Mouse (Mus musculus): ENCODE measurements around the gene Stk38.

Gene Stk38

DNA sequence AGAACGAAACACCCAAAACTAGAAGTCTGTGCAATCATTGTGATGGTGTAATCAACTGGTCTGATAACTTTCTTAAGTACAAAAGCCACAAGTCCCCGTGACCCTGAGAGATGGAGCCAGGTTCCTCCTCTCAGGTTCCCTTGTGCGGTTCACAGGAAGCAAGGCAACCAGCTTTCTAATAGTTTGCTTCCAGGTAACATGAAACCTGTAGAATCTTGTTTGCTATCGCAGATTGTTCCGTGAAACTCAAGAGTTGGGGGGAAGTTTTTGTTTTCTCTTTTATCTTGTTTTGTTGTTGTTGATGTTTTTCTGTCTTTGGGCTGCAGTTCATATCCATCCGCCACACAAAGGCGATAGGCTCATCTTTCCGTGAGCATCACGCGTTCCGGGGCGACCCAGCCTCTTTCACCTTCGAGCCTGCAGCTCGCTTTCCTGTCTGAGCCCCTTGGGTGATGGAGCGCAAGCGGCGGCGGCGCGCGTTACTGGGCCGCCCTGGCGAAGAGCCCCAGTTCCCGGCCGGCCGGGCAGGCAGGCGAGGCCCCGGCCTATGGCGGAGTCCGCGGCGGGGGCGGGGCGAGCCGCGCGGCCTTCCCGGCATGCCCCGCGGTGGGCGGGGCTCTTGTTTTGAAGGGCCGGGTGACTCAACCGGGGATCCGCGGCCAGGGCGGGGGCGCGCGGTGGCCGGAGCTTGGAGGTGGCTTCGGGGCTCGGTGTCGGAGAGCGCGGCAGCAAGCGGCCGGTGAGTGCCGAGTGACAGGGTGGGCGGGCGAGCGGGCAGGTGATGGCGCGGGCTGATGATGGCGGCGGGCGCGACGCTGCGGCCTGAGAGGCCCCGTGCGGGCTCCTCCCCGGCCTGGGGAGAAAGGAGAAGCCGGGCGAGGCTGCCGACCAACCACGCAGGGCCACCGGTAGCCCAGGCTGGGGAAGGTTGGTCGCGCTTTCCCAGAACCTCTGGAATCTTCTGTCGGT is 55.7 kb downstream of the Stk38 start, which contains the start of gene Kctd20:
Gene Kctd20 (plus strand): TSS at position 120 of the 969 bp plus-strand sequence.
- DNase-seq (ENCODE audit: low spot score) = peak; percentile 94

DNA sequence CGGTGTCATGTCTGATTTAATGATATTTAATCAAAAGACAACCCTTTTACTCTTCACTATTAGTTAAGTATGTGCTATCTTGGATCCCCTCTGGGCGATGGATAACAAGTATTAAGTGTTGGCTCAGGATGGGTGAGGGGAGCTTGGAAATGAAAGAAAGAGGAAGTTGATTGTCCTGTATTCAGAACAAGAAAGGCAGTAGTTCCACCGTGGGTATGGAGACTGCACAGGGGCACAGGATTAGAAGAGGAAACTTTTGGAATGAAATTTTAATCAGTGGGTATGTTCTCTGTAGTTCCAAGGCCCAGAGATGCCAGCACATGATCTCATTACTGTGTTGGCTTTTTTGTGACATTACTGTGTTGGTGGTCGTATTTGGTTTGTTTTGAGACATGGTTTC is 57.0 kb downstream of the Stk38 start:
- DNase-seq (ENCODE audit: low spot score) = no peak

- no peak for DNase-seq (ENCODE audit: low spot score)
Observed at GRCm38 (mm10) chr17:28948661-28949060, 59.1 kb downstream of the Stk38 start.

DNA sequence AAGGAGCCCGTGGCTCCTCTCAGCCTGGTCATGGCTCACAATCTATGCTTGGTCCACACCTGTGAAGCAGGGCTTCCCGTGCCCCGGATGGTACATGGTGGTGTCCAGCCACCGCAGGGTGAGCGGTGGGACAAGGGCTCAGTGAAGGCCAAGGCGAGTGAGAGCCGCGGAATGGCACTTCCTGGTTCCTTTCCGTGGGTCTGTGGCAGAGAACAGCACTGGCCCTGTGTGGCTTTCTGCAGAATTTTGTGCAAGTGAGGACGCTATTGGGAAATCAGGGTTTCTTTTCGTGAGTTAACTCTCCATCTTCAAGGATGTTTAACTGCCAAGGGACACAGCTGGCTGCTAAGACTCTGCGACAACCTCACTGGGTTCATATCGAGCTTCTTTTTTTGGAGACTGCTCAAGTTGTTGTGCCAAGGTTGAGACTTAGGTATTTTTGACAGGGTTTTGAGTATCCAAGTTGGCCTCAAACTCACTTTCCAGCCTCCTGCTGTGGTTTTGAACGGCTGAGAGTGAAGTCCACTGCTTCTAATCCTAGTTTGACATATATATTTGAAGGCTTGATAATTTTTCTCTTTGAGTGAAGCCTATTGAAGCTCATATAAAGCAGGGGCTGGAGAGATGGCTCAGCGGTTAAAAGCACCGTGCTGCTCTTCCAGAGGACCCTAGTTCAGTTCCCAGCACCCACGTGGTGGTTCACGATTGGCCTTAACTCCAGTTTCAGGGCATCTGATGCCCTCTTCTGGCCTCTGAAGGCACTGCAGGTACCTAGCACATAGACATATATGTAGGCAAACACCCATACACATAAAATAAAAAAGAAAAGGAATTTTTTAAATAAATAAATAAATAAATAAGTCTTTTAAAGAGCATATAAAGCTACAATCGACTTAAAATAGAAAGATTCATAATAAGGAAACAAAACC is 60.5 kb downstream of the Stk38 start:
- DNase-seq (ENCODE audit: low spot score) = no peak

GRCm38 (mm10) chr17:28944481-28944880 is 63.3 kb downstream of the Stk38 start:
- no peak for DNase-seq (ENCODE audit: low spot score)

GRCm38 (mm10) chr17:28943740-28944139 is 64.1 kb downstream of the Stk38 start, which contains the start of gene Pxt1:
Gene Pxt1, minus strand, starts transcription at chr17:28943840.
- no peak for DNase-seq (ENCODE audit: low spot score)

- no peak for DNase-seq (ENCODE audit: low spot score)
Observed at GRCm38 (mm10) chr17:28942101-28942500, 65.7 kb downstream of the Stk38 start.

GRCm38 (mm10) chr17:28940776-28941555 is 66.8 kb downstream of the Stk38 start:
- DNase-seq (ENCODE audit: low spot score) = no peak

- no peak for DNase-seq (ENCODE audit: low spot score)
Observed at GRCm38 (mm10) chr17:28936622-28937345, 71.0 kb downstream of the Stk38 start.

GRCm38 (mm10) chr17:28936133-28936532 is 71.7 kb downstream of the Stk38 start:
- DNase-seq (ENCODE audit: low spot score) = no peak

DNA sequence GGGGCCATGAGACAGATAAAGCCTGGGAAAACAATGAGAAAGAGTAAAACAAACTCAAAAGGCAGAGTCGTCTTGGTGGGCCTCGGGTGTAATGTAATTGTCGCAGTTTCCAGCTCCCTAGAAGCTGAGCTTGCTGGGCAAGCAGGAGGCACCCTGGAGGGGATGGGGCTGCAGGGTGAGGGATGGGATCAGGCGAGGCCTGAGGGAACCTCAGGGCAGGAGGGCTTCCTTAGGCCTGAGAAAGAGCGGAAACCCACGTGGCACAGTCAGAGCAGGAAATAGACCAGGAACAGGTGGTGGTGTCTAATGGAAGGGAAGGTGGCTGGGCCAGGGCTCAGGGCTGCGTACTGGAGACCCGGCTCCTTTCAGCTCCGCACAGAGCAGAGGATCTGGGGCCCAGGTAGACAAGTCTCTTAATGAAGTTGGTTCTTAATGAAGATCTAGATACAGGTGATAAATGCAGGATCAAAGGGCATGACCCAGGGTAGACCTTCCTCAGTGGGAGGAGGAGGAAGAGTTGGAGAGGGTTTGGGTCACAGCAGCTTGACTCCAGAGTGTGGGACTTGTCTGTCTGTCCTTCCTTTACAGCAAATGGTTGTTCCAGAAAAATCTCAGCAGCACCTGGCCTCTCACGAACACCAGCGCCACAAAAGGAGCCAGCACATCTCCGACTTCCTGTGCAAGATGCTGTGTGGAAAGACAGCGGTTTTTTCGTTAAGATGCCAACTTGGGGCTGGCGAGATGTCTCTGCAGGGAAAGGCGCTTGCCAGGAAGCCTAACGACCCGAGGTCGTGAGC is 73.5 kb downstream of the Stk38 start:
- no peak for DNase-seq (ENCODE audit: low spot score)

- DNase-seq (ENCODE audit: low spot score) = no peak
Observed at GRCm38 (mm10) chr17:28932274-28932673, 75.5 kb downstream of the Stk38 start.

- DNase-seq (ENCODE audit: low spot score) = peak; percentile 34
Observed at GRCm38 (mm10) chr17:28931436-28932211, 76.2 kb downstream of the Stk38 start.

DNA sequence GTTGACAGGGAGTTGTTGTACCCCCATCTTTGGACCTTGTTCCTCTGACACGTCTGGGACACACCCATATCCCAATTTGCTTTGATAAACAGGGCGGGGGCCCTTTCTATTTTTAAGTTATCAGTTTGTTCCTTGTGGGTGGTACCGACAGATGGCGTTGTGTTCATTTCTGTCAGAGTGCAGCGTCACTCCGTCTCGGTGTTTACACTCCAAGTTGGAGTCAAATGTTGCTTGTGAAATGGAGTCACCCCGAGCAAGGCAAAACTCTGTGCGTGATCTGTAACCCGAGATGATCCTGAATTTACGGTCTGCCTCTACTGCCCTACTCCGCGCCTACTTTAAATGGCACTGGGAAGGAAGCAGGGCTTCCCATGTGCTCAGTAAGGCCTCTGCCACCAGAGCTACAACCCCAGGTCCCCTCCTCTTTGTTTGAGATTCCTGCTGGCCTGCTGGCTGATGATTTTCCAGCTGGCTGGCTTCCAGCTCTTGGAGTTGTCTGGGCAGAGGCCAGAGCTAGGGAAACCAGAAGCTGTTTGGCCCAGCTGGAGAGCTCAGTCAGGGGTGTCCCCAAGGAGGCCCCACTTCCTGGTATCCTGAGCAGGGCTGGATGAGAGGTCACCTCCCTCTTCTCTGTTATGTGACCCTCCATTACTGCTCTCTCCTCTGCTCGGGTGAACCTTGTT is 77.3 kb downstream of the Stk38 start:
- DNase-seq (ENCODE audit: low spot score) = peak; percentile 96

DNA sequence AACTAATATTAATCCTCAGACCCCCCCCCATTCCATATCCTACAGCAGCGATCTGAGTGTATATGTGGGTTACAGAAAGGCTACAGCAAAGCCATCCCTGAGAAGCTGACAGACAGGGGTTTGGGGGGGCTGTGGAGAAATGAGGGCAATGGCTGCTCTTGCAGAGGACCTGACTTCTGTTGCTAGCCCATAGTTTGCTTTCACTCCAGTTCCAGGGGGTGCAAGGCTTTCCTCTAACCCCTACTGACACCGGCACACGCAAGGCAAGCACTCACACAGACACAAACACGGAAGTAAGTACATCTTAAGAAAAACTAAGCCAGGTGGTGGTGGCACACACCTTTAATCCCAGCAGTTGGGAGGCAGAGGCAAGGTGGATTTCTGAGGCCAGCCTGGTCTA is 78.4 kb downstream of the Stk38 start:
- no peak for DNase-seq (ENCODE audit: low spot score)

GRCm38 (mm10) chr17:28928004-28928403 is 79.8 kb downstream of the Stk38 start:
- no peak for DNase-seq (ENCODE audit: low spot score)

GRCm38 (mm10) chr17:28926866-28927635 is 80.7 kb downstream of the Stk38 start:
- peak; percentile 54 for DNase-seq (ENCODE audit: low spot score)

DNA sequence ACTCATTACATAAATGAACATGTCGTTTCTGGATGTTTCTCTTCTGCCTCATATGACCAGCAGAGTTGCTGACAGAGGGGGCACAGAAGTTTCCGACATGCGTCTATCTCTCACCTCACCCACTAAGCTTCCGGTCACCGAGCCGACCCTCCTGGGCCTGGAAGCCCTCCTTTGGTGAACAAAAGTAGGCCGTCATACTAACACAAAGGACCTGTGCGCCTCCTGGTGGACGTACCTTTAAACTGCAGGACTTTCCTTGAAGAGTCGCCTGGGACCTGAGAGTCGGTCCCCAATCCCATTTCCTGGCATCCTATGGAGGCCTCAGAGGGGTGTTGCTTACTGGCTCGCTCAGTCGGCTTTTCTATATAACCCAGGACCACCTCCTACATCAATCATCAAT is 81.4 kb downstream of the Stk38 start:
- peak; percentile 76 for DNase-seq (ENCODE audit: low spot score)
